Mouse (Mus musculus): ENCODE data around the gene T. TPM values are rescaled to one million over a fixed set of nuclear protein-coding genes. Genes with fewer than 3 reads are reported as not detected.

T gene
- total and polyA plus RNA-seq, 3 experiments, result 0.05 TPM; not detected in 2

GRCm38 (mm10) chr17:8429896-8430295 lies 4.3 kb upstream of the T start:
- peaks cover 26% of the 10 kb centered on the region for H3K27me3 ChIP-seq (ENCODE audit: insufficient read depth, low read length)
- no peaks in the 10 kb centered on the region for H3K4me1 ChIP-seq (ENCODE audit: insufficient read depth, low read depth, low read length)
- DNase-seq (ENCODE audit: low spot score) (no peak), ATAC-seq (ENCODE audit: extremely low read depth, insufficient number of reproducible peaks, low FRiP score, poor library complexity, severe bottlenecking) (no peak)
- no peak overlapping the region for H3K4me3 ChIP-seq (ENCODE audit: low read depth, low read length)
- TF ChIP-seq CTCF (IDR thresholded peaks at IDR 0.05; ENCODE audit: low read depth, low read length) (no peak), POLR2AphosphoS5 (IDR thresholded peaks at IDR 0.05; ENCODE audit: insufficient replicate concordance, low read depth, low read length) (no peak), GATA2 (IDR thresholded peaks at IDR 0.05; ENCODE audit: borderline replicate concordance, low read depth, low read length) (no peak), TAL1 (conservative IDR thresholded peaks at IDR 0.05; ENCODE audit: low read depth, low read length) (no peak), GATA1 (IDR thresholded peaks at IDR 0.05; ENCODE audit: borderline replicate concordance, low read length) (no peak)
- H3K36me3 ChIP-seq (replicated peaks), result no peaks in the 10 kb centered on the region
- H3K9me3 ChIP-seq (replicated peaks), result no peaks in the 10 kb centered on the region

- H3K4me3 ChIP-seq (ENCODE audit: low read depth, low read length), result no peak overlapping the region
- H3K9me3 ChIP-seq (replicated peaks), result no peaks in the 10 kb centered on the region
- DNase-seq (ENCODE audit: low spot score) (no peak), ATAC-seq (ENCODE audit: extremely low read depth, insufficient number of reproducible peaks, low FRiP score, poor library complexity, severe bottlenecking) (no peak)
- no peak for TF ChIP-seq GATA1 (IDR thresholded peaks at IDR 0.05; ENCODE audit: borderline replicate concordance, low read length)
- H3K4me1 ChIP-seq (ENCODE audit: insufficient read depth, low read depth, low read length), result no peaks in the 10 kb centered on the region
- H3K36me3 ChIP-seq (replicated peaks), result no peaks in the 10 kb centered on the region
- peaks cover 31% of the 10 kb centered on the region for H3K27me3 ChIP-seq (ENCODE audit: insufficient read depth, low read length)
These were observed 1.9 kb upstream of the T start for GRCm38 (mm10) chr17:8432179-8432800.

GRCm38 (mm10) chr17:8433121-8433977 lies 874 bp upstream of the T start:
- Histone ChIP-seq H3K9me3 (replicated peaks) (no peaks in the 10 kb centered on the region), H3K36me3 (replicated peaks) (no peaks in the 10 kb centered on the region), H3K27me3 (ENCODE audit: insufficient read depth, low read length) (peaks cover 31% of the 10 kb centered on the region), H3K4me3 (ENCODE audit: low read depth, low read length) (no peak overlapping the region), H3K4me1 (ENCODE audit: insufficient read depth, low read depth, low read length) (no peaks in the 10 kb centered on the region)
- DNase-seq (ENCODE audit: low spot score) (no peak), ATAC-seq (ENCODE audit: extremely low read depth, insufficient number of reproducible peaks, low FRiP score, poor library complexity, severe bottlenecking) (no peak)
- no peak for TF ChIP-seq POLR2AphosphoS5 (IDR thresholded peaks at IDR 0.05; ENCODE audit: insufficient replicate concordance, low read depth, low read length)
- TF ChIP-seq GATA1 (IDR thresholded peaks at IDR 0.05; ENCODE audit: borderline replicate concordance, low read length), result no peak
- TF ChIP-seq GATA2 (IDR thresholded peaks at IDR 0.05; ENCODE audit: borderline replicate concordance, low read depth, low read length), result no peak
- no peak for TF ChIP-seq CTCF (IDR thresholded peaks at IDR 0.05; ENCODE audit: low read depth, low read length)
- TF ChIP-seq TAL1 (conservative IDR thresholded peaks at IDR 0.05; ENCODE audit: low read depth, low read length), result no peak

- Histone ChIP-seq H3K4me1 (ENCODE audit: insufficient read depth, low read depth, low read length) (no peaks in the 10 kb centered on the region), H3K36me3 (replicated peaks) (no peaks in the 10 kb centered on the region), H3K27me3 (ENCODE audit: insufficient read depth, low read length) (peaks cover 27% of the 10 kb centered on the region), H3K4me3 (ENCODE audit: low read depth, low read length) (no peak overlapping the region), H3K9me3 (replicated peaks) (no peaks in the 10 kb centered on the region)
- TF ChIP-seq CTCF (IDR thresholded peaks at IDR 0.05; ENCODE audit: low read depth, low read length), result no peak
- no peak for TF ChIP-seq GATA1 (IDR thresholded peaks at IDR 0.05; ENCODE audit: borderline replicate concordance, low read length)
- DNase-seq (ENCODE audit: low spot score) (no peak), ATAC-seq (ENCODE audit: extremely low read depth, insufficient number of reproducible peaks, low FRiP score, poor library complexity, severe bottlenecking) (no peak)
These were observed 2.0 kb downstream of the T start for GRCm38 (mm10) chr17:8436184-8436583.

- ATAC-seq (ENCODE audit: extremely low read depth, insufficient number of reproducible peaks, low FRiP score, poor library complexity, severe bottlenecking) (no peak), DNase-seq (ENCODE audit: low spot score) (no peak)
- Histone ChIP-seq H3K27me3 (ENCODE audit: insufficient read depth, low read length) (peaks cover 6% of the 10 kb centered on the region; the same call in 1 of the 2 replicates), H3K4me1 (ENCODE audit: insufficient read depth, low read depth, low read length) (no peaks in the 10 kb centered on the region), H3K36me3 (replicated peaks) (no peaks in the 10 kb centered on the region), H3K4me3 (ENCODE audit: low read depth, low read length) (no peak overlapping the region), H3K9me3 (replicated peaks) (no peaks in the 10 kb centered on the region)
- TF ChIP-seq GATA2 (IDR thresholded peaks at IDR 0.05; ENCODE audit: borderline replicate concordance, low read depth, low read length), result no peak
- no peak for TF ChIP-seq CTCF (IDR thresholded peaks at IDR 0.05; ENCODE audit: low read depth, low read length)
- no peak for TF ChIP-seq POLR2AphosphoS5 (IDR thresholded peaks at IDR 0.05; ENCODE audit: insufficient replicate concordance, low read depth, low read length)
- no peak for TF ChIP-seq TAL1 (conservative IDR thresholded peaks at IDR 0.05; ENCODE audit: low read depth, low read length)
- TF ChIP-seq GATA1 (IDR thresholded peaks at IDR 0.05; ENCODE audit: borderline replicate concordance, low read length), result no peak
These were observed 9.8 kb downstream of the T start for GRCm38 (mm10) chr17:8444062-8444461.

- DNase-seq (ENCODE audit: low spot score) (no peak), ATAC-seq (ENCODE audit: extremely low read depth, insufficient number of reproducible peaks, low FRiP score, poor library complexity, severe bottlenecking) (no peak)
- H3K9me3 ChIP-seq (replicated peaks), result no peaks in the 10 kb centered on the region
- peaks cover 6% of the 10 kb centered on the region; the same call in 1 of the 2 replicates for H3K27me3 ChIP-seq (ENCODE audit: insufficient read depth, low read length)
- H3K4me3 ChIP-seq (ENCODE audit: low read depth, low read length), result no peak overlapping the region
- no peaks in the 10 kb centered on the region for H3K4me1 ChIP-seq (ENCODE audit: insufficient read depth, low read depth, low read length)
- no peaks in the 10 kb centered on the region for H3K36me3 ChIP-seq (replicated peaks)
- TF ChIP-seq TAL1 (conservative IDR thresholded peaks at IDR 0.05; ENCODE audit: low read depth, low read length), result no peak
- no peak for TF ChIP-seq CTCF (IDR thresholded peaks at IDR 0.05; ENCODE audit: low read depth, low read length)
These were observed 13.5 kb downstream of the T start for GRCm38 (mm10) chr17:8447676-8448192.
